Mouse (Mus musculus): ENCODE data around the gene Rlbp1.

The Rlbp1 gene

GRCm38 (mm10) chr7:79386422-79387133, at the start of gene Rlbp1:
TSS of gene Rlbp1 (minus strand) at chr7:79387048.
- no peak for DNase-seq

DNA sequence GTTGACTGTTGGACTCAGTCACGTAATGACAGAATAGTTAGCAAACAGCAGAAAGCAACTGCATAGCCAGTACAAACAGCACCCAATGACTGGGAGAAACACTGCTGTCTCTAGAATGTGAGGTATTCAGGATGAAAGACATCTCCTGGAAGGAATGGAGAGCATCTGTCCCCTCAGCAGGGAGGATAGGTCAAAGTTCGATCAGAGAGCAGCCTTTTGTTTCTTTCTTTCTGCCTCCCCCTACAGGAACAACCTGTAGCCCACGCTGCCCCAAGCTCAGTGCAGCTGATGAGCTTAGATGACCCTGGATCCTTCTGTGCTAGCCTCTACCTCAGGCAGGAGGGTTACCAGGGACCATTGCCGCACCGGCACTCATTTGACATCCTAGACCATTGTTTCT, 41.4 kb upstream of the Rlbp1 start:
- DNase-seq, result no peak

DNA sequence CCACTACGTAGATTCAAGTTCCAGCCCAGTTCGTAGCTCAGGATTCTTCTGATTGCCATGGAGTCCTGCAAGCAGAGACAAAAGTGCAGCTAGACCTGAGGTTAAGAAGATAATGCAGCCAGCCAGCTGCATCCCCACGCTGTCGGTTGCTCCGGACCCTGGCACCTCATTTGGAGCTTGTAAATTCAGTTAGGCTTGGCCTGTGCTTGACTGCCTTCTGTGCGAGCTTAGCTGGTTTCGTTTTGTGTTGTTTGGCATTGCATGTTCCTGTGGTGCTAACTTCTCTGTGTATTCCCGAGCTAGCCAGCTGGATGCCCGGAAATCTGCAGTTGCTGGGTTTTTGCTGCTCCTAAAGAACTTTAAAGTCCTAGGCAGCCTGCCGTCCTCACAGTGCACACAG, 39.0 kb upstream of the Rlbp1 start:
- no peak for DNase-seq

GRCm38 (mm10) chr7:79422876-79423275, 36.0 kb upstream of the Rlbp1 start:
- no peak for DNase-seq

- DNase-seq, result no peak
Observed at GRCm38 (mm10) chr7:79419950-79420349, 33.1 kb upstream of the Rlbp1 start.

GRCm38 (mm10) chr7:79414449-79415375, 27.9 kb upstream of the Rlbp1 start:
- no peak for DNase-seq

- DNase-seq, result no peak
Observed at GRCm38 (mm10) chr7:79400296-79400695, 13.4 kb upstream of the Rlbp1 start.

- DNase-seq, result no peak
Observed at GRCm38 (mm10) chr7:79398971-79399370, 12.1 kb upstream of the Rlbp1 start.

GRCm38 (mm10) chr7:79398426-79398825, 11.6 kb upstream of the Rlbp1 start:
- DNase-seq, result no peak

GRCm38 (mm10) chr7:79397446-79397963, 10.7 kb upstream of the Rlbp1 start:
- DNase-seq, result no peak

DNA sequence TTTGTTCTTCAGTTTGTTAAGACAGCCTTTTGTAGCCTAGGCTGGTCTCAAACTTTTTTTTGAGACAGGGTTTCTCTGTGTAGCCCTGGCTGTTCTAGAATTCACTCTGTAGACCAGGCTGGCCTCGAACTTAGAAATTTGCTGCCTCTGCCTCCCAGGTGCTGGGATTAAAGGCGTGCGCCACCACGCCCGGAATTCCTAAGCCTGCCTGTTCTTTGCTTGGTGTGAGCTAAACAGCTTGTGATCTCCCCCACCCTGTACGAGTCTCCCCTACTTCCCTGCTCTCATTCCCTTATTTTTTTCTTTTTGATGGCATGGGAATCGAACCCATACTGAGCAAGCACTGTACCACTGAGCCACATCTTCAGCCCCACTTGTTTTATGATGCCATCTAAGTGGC, 8.3 kb upstream of the Rlbp1 start:
- DNase-seq, result no peak

DNA sequence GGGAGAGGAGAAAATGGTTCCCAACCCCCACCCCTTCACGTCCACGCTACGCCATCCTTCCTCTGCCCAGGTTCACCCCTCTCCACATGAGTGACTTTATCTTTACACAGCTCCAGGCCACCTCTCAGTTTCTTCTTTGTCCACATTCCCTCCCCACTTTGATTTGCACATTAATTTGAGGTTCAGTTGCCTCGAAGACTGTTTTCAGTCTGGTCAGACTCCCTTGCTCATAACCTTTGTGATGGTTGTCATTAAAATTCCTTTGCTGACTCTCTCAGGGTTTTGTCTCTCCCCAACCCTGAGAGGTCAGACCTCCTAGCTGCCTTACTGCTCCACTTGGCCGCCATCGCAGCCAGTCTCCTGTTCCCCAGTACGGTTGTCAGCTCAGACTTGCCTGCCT, 7.8 kb upstream of the Rlbp1 start:
- DNase-seq, result no peak

DNA sequence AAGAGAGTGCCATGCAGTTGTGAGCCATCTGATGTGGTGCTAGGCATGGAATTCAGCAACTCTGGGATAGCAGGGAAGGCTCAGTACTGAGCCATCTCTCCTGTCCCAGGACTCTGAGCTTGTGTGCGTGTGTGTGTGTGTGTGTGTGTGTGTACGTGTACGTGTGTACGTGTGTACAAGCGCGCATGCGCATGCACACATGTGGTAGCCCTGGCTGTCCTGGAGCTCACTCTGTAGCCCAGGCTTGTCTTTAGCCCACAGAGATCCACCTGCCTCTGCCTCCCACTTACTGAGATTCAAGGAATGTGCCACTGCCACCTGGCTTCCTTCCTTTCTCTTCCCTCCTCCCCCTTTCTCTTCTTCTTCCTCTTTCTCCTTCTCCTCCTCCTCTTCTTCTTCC, 7.1 kb upstream of the Rlbp1 start:
- no peak for DNase-seq

GRCm38 (mm10) chr7:79392860-79393513, 6.1 kb upstream of the Rlbp1 start:
- DNase-seq, result peak in 1 of 2 experiments; percentile 34

DNA sequence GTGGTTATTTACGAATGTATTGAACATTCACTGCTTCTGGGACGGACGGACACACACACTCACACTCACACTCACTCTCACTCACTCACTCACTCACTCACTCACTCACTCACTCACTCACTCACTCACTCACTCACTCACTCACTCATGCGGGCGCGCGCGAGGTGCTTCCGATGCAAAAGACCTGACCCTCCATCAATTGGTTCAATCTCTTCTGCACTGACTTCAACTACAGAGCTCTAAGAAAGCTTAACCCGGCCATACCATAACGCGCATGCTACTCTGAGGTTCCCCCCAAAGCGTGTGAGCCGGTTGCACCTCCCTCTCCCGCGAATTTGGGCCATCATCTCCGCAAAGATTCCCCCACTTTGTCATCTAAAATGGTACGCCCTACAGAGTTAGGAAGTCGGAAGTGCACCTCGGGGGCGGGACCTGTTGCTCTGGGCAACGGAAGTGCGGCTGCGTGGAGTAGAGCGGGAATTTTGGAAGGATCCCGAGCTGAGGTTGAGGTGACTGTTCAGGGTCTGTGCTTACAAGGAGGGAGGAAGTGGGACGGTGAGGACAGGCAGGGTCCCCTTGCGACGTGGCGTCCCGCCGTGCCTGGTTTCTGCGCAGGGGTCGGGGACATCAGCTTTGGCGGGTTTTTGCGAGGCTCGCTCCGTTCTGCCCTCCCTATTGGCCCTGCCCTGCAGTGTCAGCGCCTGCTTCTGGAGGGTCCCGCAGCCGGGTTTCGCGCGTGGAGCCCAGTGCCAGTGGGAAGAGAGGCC, 5.2 kb upstream of the Rlbp1 start, which contains the start of gene Fanci:
TSS of gene Fanci (plus strand) at position 47 of the 767 bp plus-strand sequence.
- peak; percentile 93 to 96 for DNase-seq

DNA sequence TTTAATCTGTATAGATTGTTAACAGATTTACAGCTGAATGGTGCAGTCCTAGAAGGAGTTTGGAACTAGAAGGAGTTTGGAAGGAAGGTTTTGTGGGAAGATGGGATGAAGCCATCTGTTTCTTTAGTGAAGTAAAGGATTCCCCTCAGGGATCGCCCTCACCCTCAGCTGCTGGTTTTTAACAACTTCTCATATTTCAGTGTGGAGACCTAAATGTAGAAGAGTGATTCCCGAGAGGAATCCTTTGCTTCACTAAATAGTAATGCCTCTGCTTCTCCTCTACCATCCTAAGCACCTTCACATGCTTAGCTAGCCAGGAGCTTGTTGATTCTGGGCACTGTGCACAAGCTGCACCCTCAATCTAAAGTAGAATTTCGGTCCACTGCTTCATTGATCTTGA, 4.6 kb upstream of the Rlbp1 start:
- DNase-seq, result no peak

DNA sequence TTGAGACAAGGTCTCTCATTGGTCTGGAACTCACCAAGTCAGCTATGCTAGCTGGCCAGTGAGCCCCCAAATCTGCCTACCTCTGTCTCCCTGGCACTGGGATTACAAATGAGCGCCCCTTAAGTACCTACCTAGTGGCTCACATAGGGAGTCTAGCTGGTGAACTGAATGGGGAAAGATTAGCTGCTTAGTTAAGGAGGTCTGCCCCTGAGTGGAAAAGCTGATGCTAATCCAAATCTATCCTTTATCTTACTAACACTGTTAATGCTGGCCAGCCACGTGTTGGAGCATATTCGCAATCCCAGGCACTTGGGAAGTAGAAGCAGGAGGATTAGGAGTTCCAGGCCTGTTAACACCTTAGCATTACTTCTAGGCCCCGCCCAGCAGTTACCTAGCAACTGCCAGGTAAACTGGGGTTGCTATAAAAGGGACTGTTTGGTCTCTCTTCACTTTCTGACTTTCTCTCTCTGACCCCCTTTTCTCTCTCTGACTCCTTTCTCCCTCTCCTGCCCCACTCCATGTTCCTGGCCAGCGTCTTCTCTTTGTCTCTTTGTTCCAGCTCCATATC, 3.4 kb upstream of the Rlbp1 start:
- no peak for DNase-seq

- no peak for DNase-seq
Observed at GRCm38 (mm10) chr7:79388671-79389206, 1.9 kb upstream of the Rlbp1 start.

DNA sequence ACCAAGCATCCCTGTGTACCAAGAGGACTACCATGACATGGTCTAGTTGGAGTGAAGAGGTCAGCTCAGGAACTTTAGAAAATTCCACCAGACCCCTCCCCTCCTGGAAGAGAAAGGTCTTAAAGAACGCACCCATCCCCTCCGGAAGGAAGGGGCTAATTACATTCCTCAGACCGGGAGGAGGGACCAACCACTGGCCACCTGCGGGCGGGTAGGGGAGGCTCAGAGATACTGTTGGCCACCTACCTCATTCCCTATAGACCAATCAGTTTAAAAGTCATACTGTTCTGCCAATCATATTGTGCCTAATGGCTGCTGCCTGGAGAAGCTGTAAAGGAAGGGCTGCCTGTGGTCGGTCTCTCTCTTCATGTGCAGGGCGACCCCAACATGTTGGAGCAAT, 1.1 kb upstream of the Rlbp1 start:
- DNase-seq, result no peak

DNA sequence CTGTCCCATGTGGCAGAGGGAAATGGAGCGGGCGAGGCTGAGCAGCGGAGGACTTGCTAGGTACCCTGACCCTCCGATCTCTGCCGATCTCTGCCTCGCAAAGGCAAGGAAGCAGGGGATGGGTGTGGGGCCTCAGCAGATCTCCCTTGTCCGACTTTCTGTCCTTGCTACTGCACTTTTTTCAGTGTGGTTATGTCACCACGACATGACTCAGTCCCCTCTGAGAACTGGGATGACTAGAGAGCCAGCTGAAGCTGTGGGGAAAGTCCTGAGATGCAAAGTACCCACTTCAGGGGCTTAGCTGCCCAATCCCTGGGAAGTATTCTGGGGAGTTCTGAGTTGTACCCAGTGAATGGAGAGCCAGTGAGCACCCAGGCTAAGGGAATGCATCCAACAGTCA, 292 bp upstream of the Rlbp1 start:
- DNase-seq, result no peak

GRCm38 (mm10) chr7:79376516-79377275, 10.2 kb downstream of the Rlbp1 start:
- no peak for DNase-seq

Data from thymus, postnatal 36 days (tissue).